Mouse (Mus musculus): ENCODE data around the gene Cybrd1. TPM values are rescaled to one million over a fixed set of nuclear protein-coding genes. Genes with fewer than 3 reads are reported as not detected.

Gene Cybrd1
- total RNA-seq (2012; rRNA removed) (0.08 and 0.10 TPM in 2 replicates), polyA plus RNA-seq (2012; ENCODE audit: insufficient read depth in 1 of 2, insufficient read length in 2 of 2, low read depth in 1 of 2, low replicate concordance in 2 of 2, missing spikeins in 1 of 2) (under 1 TPM in 1 of 2 experiments, not detected in 1; 0.21 TPM)

DNA sequence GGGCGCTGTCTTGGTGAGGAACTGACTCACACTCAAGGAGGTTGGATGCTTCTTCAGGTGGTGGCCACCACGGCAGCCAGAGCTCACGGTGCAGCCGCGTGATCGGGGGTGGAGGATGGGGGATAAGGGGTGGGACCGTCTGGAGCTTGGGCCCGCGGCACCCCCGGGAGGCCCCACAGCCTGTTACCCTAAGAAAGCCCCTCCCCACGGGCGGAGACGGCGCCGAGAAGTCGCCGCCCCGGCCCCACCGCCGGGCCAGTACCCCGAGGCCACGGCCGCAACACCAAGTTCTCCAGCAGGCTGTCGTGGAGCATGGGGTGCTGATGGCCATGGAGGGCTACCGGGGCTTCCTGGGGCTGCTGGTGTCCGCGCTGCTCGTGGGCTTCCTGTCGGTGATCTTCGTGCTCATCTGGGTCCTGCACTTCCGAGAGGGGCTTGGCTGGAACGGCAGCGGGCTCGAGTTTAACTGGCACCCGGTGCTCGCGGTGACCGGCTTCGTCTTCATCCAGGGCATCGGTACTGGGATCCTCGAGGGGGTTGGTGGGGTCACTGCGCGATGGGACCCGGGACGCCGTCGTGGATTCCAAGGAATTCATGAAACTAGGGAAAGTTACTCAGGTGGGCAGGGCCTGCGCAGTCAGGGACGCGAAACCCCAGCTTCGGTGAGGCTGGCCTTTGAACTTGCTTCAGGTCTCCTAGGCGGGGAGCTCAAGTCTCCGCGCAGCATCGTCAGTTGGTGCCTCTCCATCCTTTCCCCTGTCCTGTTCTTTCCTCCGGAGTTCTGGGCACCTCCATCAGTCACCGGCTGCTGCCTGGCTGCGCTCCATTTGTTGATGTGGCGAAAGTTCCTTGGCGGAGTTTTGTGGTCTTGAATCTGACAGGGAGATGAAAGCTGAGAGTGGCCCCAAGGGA is at the start of gene Cybrd1:
Gene Cybrd1, plus strand, starts transcription at position 127 of the 912 bp plus-strand sequence.
- DNase-seq (ENCODE audit: low read depth, low spot score) = no peak
- Histone ChIP-seq H3K79me2 (ENCODE audit: control insufficient read depth, insufficient read depth, low read length, poor library complexity) (no peaks in the 10 kb centered on the region), H3K4me3 (ENCODE audit: control insufficient read depth in 1 of 2, insufficient read depth in 1 of 2, low read depth in 2 of 2, low read length in 2 of 2) (no peak within 1 kb of the TSS), H3K36me3 (ENCODE audit: control insufficient read depth in 1 of 2, insufficient read depth in 2 of 2, low read length in 2 of 2) (no peaks in the 10 kb centered on the region), H3K27me3 (ENCODE audit: control insufficient read depth in 1 of 2, insufficient read depth in 2 of 2, low read length in 2 of 2) (no peaks in the 10 kb centered on the region), H3K9ac (ENCODE audit: control insufficient read depth, low read depth, low read length, poor library complexity, severe bottlenecking) (no peak within 1 kb of the TSS), H3K27ac (ENCODE audit: control insufficient read depth, low read depth, low read length) (no peak within 1 kb of the TSS), H3K4me1 (ENCODE audit: control insufficient read depth in 1 of 2, insufficient read depth in 2 of 2, low read length in 2 of 2) (no peaks in the 10 kb centered on the region), H3K9me3 (replicated peaks; ENCODE audit: insufficient read depth, low read length) (no peaks in the 10 kb centered on the region)
- TF ChIP-seq ETS1 (IDR thresholded peaks at IDR 0.05; ENCODE audit: low read depth, low read length) = no peak
- TF ChIP-seq RAD21 (IDR thresholded peaks at IDR 0.05; ENCODE audit: low read depth, low read length) = no peak
- TF ChIP-seq TBP (IDR thresholded peaks at IDR 0.05; ENCODE audit: low read depth, low read length) = no peak
- no peak for TF ChIP-seq MAX (IDR thresholded peaks at IDR 0.05; ENCODE audit: low read length)
- TF ChIP-seq TAL1 (IDR thresholded peaks at IDR 0.05; ENCODE audit: low read length) = no peak
- no peak for TF ChIP-seq ELF1 (IDR thresholded peaks at IDR 0.05; ENCODE audit: low read depth, low read length)
- TF ChIP-seq TCF12 (IDR thresholded peaks at IDR 0.05; ENCODE audit: low read depth, low read length) = no peak

DNA sequence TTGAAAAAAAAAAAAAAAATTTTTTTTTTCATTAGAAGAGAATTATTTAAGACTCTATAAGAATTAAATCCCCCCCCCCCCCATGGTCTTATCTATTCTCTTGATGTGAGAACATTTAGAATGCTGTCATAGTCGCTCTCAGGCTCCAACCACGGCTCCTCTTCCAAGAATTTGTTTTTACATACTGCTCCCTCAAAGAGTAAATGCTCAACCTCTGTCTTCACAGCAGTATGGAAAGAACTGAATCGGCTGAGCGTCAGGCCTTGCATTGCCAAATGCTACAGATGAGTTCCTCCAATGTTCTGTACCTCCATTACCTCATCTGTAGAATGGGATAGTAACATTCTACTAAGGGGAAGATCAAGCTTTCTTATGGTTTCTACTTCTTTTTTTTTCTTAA is 46.1 kb upstream of the Cybrd1 start:
- Histone ChIP-seq H3K4me1 (ENCODE audit: control insufficient read depth in 1 of 2, insufficient read depth in 2 of 2, low read length in 2 of 2) (peaks cover 0 to 10% of the 10 kb centered on the region in 2 experiments; a peak in 2 of 4 replicates), H3K9ac (ENCODE audit: control insufficient read depth, low read depth, low read length, poor library complexity, severe bottlenecking) (no peak overlapping the region), H3K27ac (ENCODE audit: control insufficient read depth, low read depth, low read length) (no peak overlapping the region), H3K9me3 (replicated peaks; ENCODE audit: insufficient read depth, low read length) (no peaks in the 10 kb centered on the region), H3K36me3 (ENCODE audit: control insufficient read depth in 1 of 2, insufficient read depth in 2 of 2, low read length in 2 of 2) (peaks cover 0 to 17% of the 10 kb centered on the region in 2 experiments; a peak in 3 of 4 replicates), H3K27me3 (ENCODE audit: control insufficient read depth in 1 of 2, insufficient read depth in 2 of 2, low read length in 2 of 2) (no peaks in the 10 kb centered on the region), H3K4me3 (ENCODE audit: control insufficient read depth in 1 of 2, insufficient read depth in 1 of 2, low read depth in 2 of 2, low read length in 2 of 2) (no peak overlapping the region), H3K79me2 (ENCODE audit: control insufficient read depth, insufficient read depth, low read length, poor library complexity) (no peaks in the 10 kb centered on the region)
- no peak for DNase-seq (ENCODE audit: low read depth, low spot score)
- TF ChIP-seq UBTF (IDR thresholded peaks at IDR 0.05; ENCODE audit: borderline replicate concordance, insufficient read depth, low read depth, low read length) (no peak), SIN3A (IDR thresholded peaks at IDR 0.05; ENCODE audit: low read length) (no peak), CHD1 (IDR thresholded peaks at IDR 0.05; ENCODE audit: low read depth, low read length) (no peak), POLR2A (IDR thresholded peaks at IDR 0.05; ENCODE audit: control insufficient read depth in 1 of 2, insufficient read depth in 1 of 2, low read depth in 1 of 2, low read length in 2 of 2, poor library complexity in 1 of 2) (no peak), ELF1 (IDR thresholded peaks at IDR 0.05; ENCODE audit: low read depth, low read length) (no peak), NELFE (IDR thresholded peaks at IDR 0.05; ENCODE audit: low read depth, low read length) (no peak), ZKSCAN1 (IDR thresholded peaks at IDR 0.05; ENCODE audit: low read depth, low read length) (no peak), GATA1 (IDR thresholded peaks at IDR 0.05; ENCODE audit: low read depth, low read length) (no peak), SMC3 (IDR thresholded peaks at IDR 0.05; ENCODE audit: low read depth, low read length) (no peak), HCFC1 (IDR thresholded peaks at IDR 0.05; ENCODE audit: low read depth, low read length) (no peak), TAL1 (IDR thresholded peaks at IDR 0.05; ENCODE audit: low read length) (no peak), CHD2 (IDR thresholded peaks at IDR 0.05; ENCODE audit: low read length) (no peak), BHLHE40 (IDR thresholded peaks at IDR 0.05; ENCODE audit: borderline replicate concordance, low read depth, low read length) (no peak), MXI1 (IDR thresholded peaks at IDR 0.05; ENCODE audit: low read depth, low read length) (no peak), E2F4 (IDR thresholded peaks at IDR 0.05; ENCODE audit: borderline replicate concordance, low read depth, low read length) (no peak), GABPA (IDR thresholded peaks at IDR 0.05; ENCODE audit: low read depth, low read length) (no peak), RCOR1 (IDR thresholded peaks at IDR 0.05; ENCODE audit: low read depth, low read length) (no peak)
